Mouse (Mus musculus): ENCODE results near the gene Ccdc149.

DNA sequence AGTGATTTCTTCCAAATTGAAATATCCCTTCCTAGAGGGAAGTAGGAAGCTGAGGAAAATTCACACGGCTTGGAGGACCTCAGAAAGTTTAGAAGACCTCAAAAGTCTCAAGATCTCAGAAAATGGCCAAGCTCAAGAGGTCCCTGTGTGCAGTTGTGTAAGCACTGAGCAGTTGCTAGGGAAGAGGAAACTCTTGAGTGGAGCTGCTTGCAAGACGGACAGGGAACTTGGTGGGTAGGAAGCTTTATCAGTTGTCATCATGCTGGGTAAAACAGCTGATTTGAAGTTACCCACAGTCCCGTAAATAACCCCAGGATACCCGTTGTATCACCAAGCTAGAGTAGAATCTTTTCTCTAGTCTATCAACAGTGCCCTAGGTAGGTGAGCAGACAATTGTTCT, 12.0 kb downstream of the Ccdc149 start:
- TF ChIP-seq CTCF (IDR thresholded peaks at IDR 0.05; ENCODE audit: low read depth) (no peak), EP300 (IDR thresholded peaks at IDR 0.05; ENCODE audit: low read depth) (no peak)

Measured in liver, postnatal 0 days (tissue).